Mouse (Mus musculus) erythroid progenitor cell, adult 5-6 weeks (primary cell): ENCODE measurements around the gene Trem3. TPM values are rescaled to one million over a fixed set of nuclear protein-coding genes. Genes with fewer than 3 reads are reported as not detected.

Experiments used
- ATAC-seq: replicated peaks from 2 replicates; pipeline ENCODE4 v1.8.0; 2016; ENCODE audit warnings: moderate number of reproducible peaks, mild to moderate bottlenecking, moderate TSS enrichment, inconsistent platforms; ENCODE audit not compliant: poor library complexity, low FRiP score, severe bottlenecking
- total RNA-seq, 2 experiments: library from RNA; stranded (forward) in 1 of 2; stranded (reverse) in 1 of 2; fragments of 150-400 nt in 1 of 2; fragments of 186-747, 209-891 nt in 1 of 2; gene quantifications; 2 replicates each; pipeline versions ENCODE4 v1.2.3 to v1.2.4; 2015 to 2017; ENCODE audit warnings: low replicate concordance in 2 of 2

Gene Trem3
- total RNA-seq (2015; ENCODE audit: low replicate concordance) (8.0 and 24.9 TPM in 2 replicates), total RNA-seq (2017; ENCODE audit: low replicate concordance) (9.3 and 19.0 TPM in 2 replicates)

DNA sequence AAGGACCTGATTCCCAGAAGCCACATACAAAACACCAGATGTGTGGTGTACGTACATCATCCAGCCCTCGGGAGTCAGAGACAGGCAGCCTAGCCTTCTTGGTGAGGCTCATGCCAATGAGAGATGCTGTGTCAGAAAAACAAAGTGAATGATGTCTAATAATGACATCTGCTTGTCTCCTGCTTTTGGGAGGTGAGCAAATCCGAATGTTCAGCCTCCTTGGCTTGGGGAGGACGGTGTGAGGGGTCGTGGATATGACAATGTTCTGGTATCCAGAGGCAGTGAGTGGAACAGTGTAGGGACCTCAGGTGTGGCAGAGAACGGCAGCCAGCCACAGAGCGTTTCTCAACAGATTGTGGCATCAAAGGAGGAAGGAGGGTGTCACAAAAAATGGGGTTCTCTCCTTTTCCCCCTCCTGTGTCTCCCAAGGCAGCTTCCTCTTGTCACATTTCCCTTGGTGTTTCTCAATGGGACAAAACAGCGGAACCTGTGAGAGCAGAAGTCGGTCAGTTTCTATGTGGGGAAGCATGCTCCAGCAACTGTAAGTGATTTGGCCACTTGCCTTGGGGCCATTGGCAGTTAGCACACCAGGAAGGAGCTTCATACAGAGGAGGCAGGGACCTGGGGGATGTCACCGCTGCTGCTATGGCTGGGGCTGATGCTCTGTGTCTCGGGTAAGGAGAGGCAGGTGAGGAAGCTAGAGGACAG is at the start of gene Trem3:
Gene Trem3 (plus strand): TSS at position 557 of the 708 bp plus-strand sequence.
- no peak for ATAC-seq

DNA sequence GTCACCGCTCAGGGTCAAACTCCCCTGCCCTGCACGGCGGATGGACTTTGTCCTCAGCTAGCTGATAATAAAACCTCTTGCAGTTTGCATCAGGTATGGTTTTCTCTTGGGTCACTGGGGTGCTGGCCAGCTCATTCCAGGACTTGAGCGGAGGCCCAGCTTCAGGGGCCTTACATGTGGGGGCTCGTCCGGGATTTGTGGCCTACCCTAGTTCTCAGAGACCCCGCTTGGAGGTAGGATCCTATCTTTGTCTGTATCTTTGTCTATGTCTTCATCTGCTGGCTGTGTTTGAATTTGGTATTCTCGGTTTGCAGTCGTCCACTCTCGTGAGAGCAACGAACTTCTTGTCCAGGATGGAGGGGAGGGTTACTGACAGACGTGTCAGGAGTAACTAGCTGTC is 44.5 kb upstream of the Trem3 start:
- ATAC-seq, result no peak

DNA sequence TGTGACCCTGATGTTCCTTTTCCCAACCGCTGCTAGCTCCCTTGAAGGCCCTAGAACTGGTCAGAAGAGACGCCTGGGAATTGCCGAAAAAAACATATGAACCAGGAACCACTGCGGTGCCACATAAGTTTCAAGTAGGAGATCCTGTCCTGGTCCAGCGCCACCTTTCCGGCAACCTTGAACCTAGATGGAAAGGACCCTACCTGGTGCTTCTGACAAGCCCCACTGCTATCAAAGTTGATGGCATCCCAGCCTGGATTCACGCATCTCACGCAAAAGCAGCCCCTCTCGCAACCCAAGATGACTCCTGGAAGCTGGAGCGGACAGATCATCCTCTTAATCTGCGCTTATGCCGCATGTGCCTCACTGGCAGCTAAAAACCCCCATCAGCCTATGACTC is 35.0 kb upstream of the Trem3 start:
- ATAC-seq, result no peak

DNA sequence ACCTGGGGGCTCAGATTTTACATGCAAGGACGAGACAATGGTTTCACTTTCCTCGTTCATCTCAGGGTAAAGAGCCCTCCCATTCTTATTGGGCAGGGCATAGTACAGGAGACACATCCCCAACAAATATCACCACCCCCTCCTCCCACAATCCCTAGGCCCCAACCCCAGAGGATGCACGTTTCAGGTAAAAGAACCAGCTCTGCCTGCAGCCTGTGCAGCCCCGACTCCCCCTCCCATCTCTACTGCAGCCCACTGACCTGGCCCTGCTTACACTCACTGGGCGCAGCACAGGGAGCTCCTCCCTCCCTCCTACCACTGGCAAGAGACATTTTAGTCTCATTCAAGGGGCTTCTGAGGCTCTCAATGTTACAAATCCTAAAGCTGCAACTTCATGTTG is 34.1 kb upstream of the Trem3 start:
- ATAC-seq, result no peak

DNA sequence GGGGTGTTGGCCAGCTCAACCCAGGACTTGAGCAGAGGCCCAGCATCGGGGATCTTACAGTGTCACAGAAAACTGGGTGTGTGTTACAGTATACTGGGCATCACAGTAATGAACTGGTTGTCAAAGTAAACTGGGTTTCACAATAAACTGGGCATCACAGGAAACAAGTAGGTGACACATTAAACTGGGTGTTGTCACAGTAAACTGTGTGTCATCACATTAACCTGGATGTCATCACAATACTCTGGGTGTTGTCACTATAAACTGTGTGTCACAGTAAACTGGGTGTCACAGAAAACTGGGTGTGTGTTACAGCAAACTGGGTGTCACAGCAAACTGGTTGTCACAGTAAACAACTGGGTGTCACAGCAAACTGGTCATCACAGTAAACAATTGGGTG is 32.1 kb upstream of the Trem3 start:
- ATAC-seq, result no peak

DNA sequence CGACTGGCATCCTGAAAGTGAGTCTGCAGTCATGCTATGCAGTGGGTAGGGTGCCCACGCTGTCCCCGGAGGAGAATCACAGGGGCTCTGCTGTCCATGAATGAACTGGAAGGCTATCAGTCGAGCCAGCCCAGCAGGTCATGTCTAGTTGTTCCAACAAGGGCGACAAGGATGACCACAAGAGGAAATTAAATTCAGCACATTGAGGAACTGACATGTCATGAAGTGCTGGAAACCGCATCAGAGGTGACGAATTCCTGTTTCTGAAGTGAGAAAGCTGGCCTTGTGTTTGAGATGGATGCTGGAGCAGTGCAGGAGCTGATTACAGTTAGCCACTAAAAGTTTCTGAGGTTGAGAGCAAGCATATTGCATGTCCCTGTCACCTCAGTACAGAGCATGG is 16.9 kb upstream of the Trem3 start:
- no peak for ATAC-seq

DNA sequence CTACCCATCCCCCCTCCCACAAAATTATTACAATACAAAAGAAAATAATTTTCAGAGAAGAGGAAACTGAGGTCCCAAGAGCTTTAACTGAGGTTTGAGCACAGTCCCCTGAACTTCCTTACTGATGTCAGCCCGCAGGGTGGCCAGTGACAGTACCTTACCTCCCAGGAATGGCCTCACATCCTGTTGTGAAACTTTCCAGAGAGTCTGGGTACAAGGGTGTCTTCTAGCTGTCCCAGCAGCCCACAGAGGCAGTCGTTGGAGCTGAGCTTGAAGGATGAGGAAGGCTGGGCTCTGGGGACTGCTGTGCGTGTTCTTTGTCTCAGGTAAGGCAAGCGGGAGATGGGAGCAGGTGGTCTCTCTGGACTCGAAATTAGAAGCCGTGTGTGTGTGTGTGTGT is 15.1 kb upstream of the Trem3 start, which contains the start of gene Trem1:
Gene Trem1 (plus strand): TSS at position 251 of the 400 bp plus-strand sequence.
- ATAC-seq, result no peak

GRCm38 (mm10) chr17:48233789-48234188 is 13.8 kb upstream of the Trem3 start:
- ATAC-seq, result no peak

DNA sequence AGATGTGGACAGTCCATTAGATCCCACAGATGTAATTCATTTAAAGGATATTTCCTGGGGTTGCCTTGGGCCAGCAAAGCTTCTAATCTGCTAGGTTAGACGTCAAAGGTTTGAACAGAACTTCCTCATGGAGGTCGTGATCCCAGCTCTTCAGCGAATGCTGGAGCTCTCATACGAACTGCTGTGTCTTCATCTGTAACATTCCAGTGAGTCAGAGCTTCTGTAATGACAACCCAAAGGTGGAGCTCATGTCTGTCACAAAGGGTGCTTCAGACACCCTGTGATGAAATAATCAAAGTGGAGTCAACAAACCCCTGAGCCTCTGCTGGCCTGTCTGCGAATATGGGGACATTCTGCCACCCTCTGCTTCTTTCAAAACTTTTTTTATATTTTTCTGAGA is 13.0 kb upstream of the Trem3 start:
- ATAC-seq, result no peak

GRCm38 (mm10) chr17:48235773-48236370 is 11.7 kb upstream of the Trem3 start:
- ATAC-seq, result no peak

DNA sequence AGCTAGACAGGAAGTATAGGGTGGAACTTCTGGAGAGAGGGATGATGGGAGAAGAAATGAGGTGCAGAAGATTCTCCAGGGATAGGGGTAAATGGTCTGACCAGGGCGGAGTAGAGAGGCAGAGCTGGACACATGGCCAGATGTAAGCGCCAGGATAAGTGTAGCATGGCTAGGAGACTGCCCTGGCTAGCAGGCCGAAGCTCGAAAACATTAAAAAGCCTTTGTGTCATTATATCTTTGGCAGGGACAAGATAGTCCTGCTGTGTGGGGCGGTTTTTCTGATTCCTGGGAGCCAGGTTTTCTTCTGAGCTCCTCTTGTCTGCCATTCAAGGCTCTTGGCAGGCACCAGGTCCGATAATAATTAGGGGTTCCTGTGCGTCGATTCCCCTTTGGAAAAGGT is 10.0 kb upstream of the Trem3 start:
- no peak for ATAC-seq

DNA sequence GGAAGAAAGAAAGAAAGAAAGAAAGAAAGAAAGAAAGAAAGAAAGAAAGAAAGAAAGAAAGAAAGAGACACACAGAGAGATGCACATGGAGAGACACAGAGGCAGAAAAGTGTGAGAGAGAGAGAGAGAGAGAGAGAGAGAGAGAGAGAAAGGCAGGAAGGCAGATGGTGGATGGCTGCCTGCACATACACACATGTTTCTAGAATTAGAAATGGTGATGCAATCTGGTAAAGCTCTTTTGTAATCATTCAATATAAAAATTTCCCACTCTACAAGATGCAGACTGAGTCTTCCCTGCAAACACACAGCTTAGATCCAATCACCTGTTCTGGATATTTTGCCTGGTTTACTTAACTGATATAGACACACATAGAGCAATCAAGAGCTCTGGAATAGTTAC is 1.5 kb downstream of the Trem3 start:
- ATAC-seq, result no peak

- ATAC-seq, result no peak
Measured at GRCm38 (mm10) chr17:48249501-48249900, 1.9 kb downstream of the Trem3 start.

DNA sequence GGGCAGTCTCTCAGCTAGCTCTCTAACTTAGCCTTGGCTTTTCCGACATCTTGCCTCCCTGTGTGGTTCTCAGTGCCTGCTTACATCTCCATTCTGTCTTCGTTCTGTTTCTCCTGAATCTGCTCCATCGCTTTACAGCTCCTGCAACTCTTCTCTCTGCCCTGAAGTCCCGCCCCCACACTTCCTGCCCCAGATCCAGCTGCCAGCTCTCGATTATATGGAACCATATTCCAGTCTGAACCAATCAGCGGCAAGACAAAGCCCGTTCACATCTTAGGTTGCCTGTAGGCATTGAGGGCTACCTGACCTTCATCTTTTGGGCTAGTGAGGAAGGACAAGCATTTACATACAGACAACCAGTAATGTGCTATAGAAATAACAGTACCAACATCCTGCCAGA is 3.1 kb downstream of the Trem3 start:
- no peak for ATAC-seq

DNA sequence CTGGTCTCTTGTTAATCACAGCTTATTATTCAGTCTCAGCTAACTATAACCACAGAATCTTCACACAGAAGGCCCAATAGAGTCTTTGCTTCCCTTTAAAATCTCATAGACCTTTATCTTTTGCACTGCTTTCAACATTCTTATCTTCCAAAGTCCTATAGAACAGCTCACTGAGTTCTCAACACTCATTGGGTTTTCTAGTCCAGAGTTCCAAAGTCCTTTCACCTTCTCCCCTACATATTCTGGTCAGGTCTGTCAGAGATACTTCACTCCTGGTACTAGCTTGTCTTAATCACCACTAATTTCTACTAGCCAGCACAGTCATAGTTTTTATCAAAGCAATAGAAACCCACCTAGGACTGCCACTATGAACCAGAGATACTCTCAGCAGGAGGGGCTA is 9.0 kb downstream of the Trem3 start:
- no peak for ATAC-seq

GRCm38 (mm10) chr17:48261868-48262267 is 14.3 kb downstream of the Trem3 start:
- ATAC-seq, result no peak

DNA sequence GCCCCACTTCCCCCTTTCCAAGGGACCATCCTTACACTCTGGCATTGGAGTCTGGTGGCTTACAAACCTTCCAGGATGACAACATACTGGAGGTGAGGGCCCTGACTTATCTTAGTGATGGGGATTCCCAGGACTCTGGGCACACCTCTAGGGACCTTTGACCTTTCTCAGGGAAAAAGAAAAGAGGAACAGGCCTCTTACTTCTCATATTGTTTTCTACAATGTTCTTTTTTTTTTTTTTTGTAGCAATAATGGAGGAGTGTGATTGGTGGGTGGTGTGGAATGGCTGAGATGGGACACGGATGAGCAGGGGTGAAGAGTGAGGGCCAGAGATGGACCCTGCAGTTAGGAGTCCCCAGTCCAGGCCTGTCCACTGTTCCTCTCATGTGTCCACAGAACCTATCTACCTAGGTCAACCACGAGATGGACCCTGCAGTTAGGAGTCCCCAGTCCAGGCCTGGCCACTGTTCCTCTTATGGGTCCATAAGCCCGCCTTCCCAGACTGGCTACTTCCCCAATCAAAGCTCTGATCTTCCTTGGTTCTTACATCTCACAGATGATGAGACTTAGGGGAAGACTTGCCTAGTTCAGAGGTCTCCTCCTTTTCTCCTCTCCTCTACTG is 16.3 kb downstream of the Trem3 start, which contains the start of gene Treml4:
Gene Treml4 (plus strand): TSS at position 555 of the 622 bp plus-strand sequence.
- ATAC-seq, result no peak

- ATAC-seq, result peak; percentile 83
Measured at GRCm38 (mm10) chr17:48264662-48265061, 17.1 kb downstream of the Trem3 start.

GRCm38 (mm10) chr17:48266138-48266537 is 18.6 kb downstream of the Trem3 start:
- ATAC-seq, result no peak

GRCm38 (mm10) chr17:48266610-48267304 is 19.2 kb downstream of the Trem3 start:
- ATAC-seq, result no peak
